Comparison of ENCODE assay signal across 7 mouse cellular contexts in the genomic region with DNA sequence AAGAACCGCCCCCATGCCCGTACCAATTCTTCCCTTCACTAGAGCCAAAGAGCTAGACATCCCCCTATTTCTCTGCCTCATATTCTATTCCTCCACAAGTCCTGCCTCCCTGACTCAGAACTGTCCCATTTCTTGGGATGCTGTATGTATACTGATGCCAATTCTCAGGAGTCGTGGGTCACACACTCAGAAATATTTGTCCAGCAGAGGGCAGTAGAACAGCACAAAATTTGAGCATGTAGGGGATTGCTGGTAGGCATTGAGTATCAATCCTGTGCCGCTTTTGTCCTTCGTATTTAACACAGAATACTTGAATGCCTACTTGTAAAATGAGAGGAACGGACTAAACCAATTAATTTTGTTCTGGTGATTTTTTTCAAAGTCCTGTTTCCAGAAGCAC. TPM values are rescaled to one million over a fixed set of nuclear protein-coding genes. Genes with fewer than 3 reads are reported as not detected.
A peak's percentile ranks its signal among the peaks of the same experiment; 100 is the strongest.
DNase-seq lines count a peak whose midpoint lies in the region; ATAC-seq and TF ChIP-seq lines count a peak whose summit lies in the region.

No protein-coding gene starts in this region.

- peak; percentile 85 for ATAC-seq in forebrain, embryonic 12.5 days (ENCODE audit: low FRiP score)
- peak; percentile 90 for ATAC-seq in hindbrain, embryonic 11.5 days (ENCODE audit: low FRiP score)
- ATAC-seq in lung, postnatal 0 days: peak; percentile 56; the same call in 1 of the 2 replicates

- H3K9ac ChIP-seq in forebrain, embryonic 12.5 days: no peak overlapping the region
- H3K9ac ChIP-seq in hindbrain, embryonic 11.5 days (ENCODE audit: low read depth, low read length): no peak overlapping the region
- no peak overlapping the region for H3K9ac ChIP-seq in lung, postnatal 0 days (replicated peaks; ENCODE audit: low read depth)

- H3K4me1 ChIP-seq in forebrain, embryonic 12.5 days: no peaks in the 10 kb centered on the region
- no peaks in the 10 kb centered on the region for H3K4me1 ChIP-seq in hindbrain, embryonic 11.5 days (replicated peaks; ENCODE audit: control insufficient read depth, insufficient read depth, low read length)
- H3K4me1 ChIP-seq in lung, postnatal 0 days (ENCODE audit: insufficient read depth, low read depth, low read length): no peaks in the 10 kb centered on the region

- TF ChIP-seq CTCF in layer of hippocampus, adult 2 months (conservative IDR thresholded peaks at IDR 0.05): peak; percentile 88
- TF ChIP-seq CTCF in lung, postnatal 0 days (IDR thresholded peaks at IDR 0.05): peak; percentile 91

- no peak overlapping the region for H3K4me2 ChIP-seq in forebrain, embryonic 12.5 days
- H3K4me2 ChIP-seq in hindbrain, embryonic 11.5 days (replicated peaks; ENCODE audit: low read depth, low read length): no peak overlapping the region
- H3K4me2 ChIP-seq in lung, postnatal 0 days (replicated peaks; ENCODE audit: low read depth, low read length): no peak overlapping the region

- H3K27ac ChIP-seq in forebrain, embryonic 12.5 days: no peak overlapping the region
- no peak overlapping the region for H3K27ac ChIP-seq in hindbrain, embryonic 11.5 days (ENCODE audit: low read depth, low read length)
- H3K27ac ChIP-seq in layer of hippocampus, adult 2 months: no peak overlapping the region
- H3K27ac ChIP-seq in lung, postnatal 0 days (ENCODE audit: low read length): no peak overlapping the region

- peak; percentile 36 for DNase-seq in MN1 (ENCODE audit: low spot score)
- DNase-seq in c-Kit-negative CD71-positive TER-119-positive erythroid progenitor cells, embryonic 14.5 days (ENCODE audit: low read depth, low spot score): peak; percentile 13
- DNase-seq in hindbrain, embryonic 11.5 days (ENCODE audit: low spot score): peak; percentile 86
- DNase-seq in layer of hippocampus, adult 2 months (ENCODE audit: low spot score in 2 of 2): peak; percentile 67 to 78
- peak; percentile 84 for DNase-seq in lung, postnatal 0 days (ENCODE audit: low spot score)
- peak; percentile 89 for DNase-seq in retina, postnatal 1 day

- H3K9me3 ChIP-seq in forebrain, embryonic 12.5 days: no peaks in the 10 kb centered on the region
- H3K9me3 ChIP-seq in hindbrain, embryonic 11.5 days (ENCODE audit: control insufficient read depth, low read length): no peaks in the 10 kb centered on the region
- no peaks in the 10 kb centered on the region for H3K9me3 ChIP-seq in lung, postnatal 0 days (ENCODE audit: low read length)

- H3K4me3 ChIP-seq in forebrain, embryonic 12.5 days (replicated peaks): no peak overlapping the region
- H3K4me3 ChIP-seq in hindbrain, embryonic 11.5 days (ENCODE audit: low read depth, low read length): no peak overlapping the region
- no peak overlapping the region for H3K4me3 ChIP-seq in layer of hippocampus, adult 2 months
- no peak overlapping the region for H3K4me3 ChIP-seq in lung, postnatal 0 days (ENCODE audit: low read depth, low read length)

- H3K27me3 ChIP-seq in forebrain, embryonic 12.5 days: no peaks in the 10 kb centered on the region
- no peaks in the 10 kb centered on the region for H3K27me3 ChIP-seq in hindbrain, embryonic 11.5 days (ENCODE audit: control insufficient read depth, insufficient read depth, low read length)
- no peaks in the 10 kb centered on the region for H3K27me3 ChIP-seq in lung, postnatal 0 days (replicated peaks; ENCODE audit: insufficient read depth, low read length)

- WGBS in forebrain, embryonic 12.5 days: 30% methylated on average over 6 of the region's 6 CpGs
- WGBS in hindbrain, embryonic 11.5 days: 35% methylated on average over 6 of the region's 6 CpGs
- WGBS in lung, postnatal 0 days: 27% methylated on average over 6 of the region's 6 CpGs

- no peak for TF ChIP-seq EP300 in lung, postnatal 0 days (IDR thresholded peaks at IDR 0.05)

- no peaks in the 10 kb centered on the region for H3K36me3 ChIP-seq in forebrain, embryonic 12.5 days (replicated peaks)
- no peaks in the 10 kb centered on the region for H3K36me3 ChIP-seq in hindbrain, embryonic 11.5 days (ENCODE audit: control insufficient read depth, insufficient read depth, low read length)
- H3K36me3 ChIP-seq in lung, postnatal 0 days (ENCODE audit: insufficient read depth, low read length): no peaks in the 10 kb centered on the region

RNA-seq across cellular contexts. Expression of gene Btla, which starts 27.3 kb away (rescaled TPM):
- polyA plus RNA-seq in forebrain, embryonic 12.5 days (2016; fragmentation: Nextera tagmentation; extraction: Ambion mirVana): 0.18 and 0.35 TPM in 2 replicates
- 0.49 and 0.73 TPM in 2 replicates for polyA plus RNA-seq in hindbrain, embryonic 11.5 days (2014; fragmentation: Nextera tagmentation; extraction: Ambion mirVana)
- total RNA-seq in layer of hippocampus, adult 2 months (2021): under 1 TPM; 0.27 to 0.59 TPM
- 0.13 and 0.19 TPM in 2 replicates for polyA plus RNA-seq in lung, postnatal 0 days (2015; fragmentation: Nextera tagmentation; extraction: Ambion mirVana)

RNA-seq across cellular contexts. Expression of gene Atg3, which starts 38.2 kb away (rescaled TPM):
- 38.9 and 43.1 TPM in 2 replicates for polyA plus RNA-seq in forebrain, embryonic 12.5 days (2016; fragmentation: Nextera tagmentation; extraction: Ambion mirVana)
- polyA plus RNA-seq in hindbrain, embryonic 11.5 days (2014; fragmentation: Nextera tagmentation; extraction: Ambion mirVana): 44.4 and 46.3 TPM in 2 replicates
- 10 to 100 TPM; 42.9 to 45.3 TPM for total RNA-seq in layer of hippocampus, adult 2 months (2021)
- polyA plus RNA-seq in lung, postnatal 0 days (2015; fragmentation: Nextera tagmentation; extraction: Ambion mirVana): 53.9 and 55.8 TPM in 2 replicates

RNA-seq across cellular contexts. Expression of gene Slc35a5, which starts 38.3 kb away (rescaled TPM):
- 20.5 and 22.0 TPM in 2 replicates for polyA plus RNA-seq in forebrain, embryonic 12.5 days (2016; fragmentation: Nextera tagmentation; extraction: Ambion mirVana)
- polyA plus RNA-seq in hindbrain, embryonic 11.5 days (2014; fragmentation: Nextera tagmentation; extraction: Ambion mirVana): 20.1 and 21.8 TPM in 2 replicates
- total RNA-seq in layer of hippocampus, adult 2 months (2021): 10 to 100 TPM; 49.3 to 52.8 TPM
- 21.9 and 28.7 TPM in 2 replicates for polyA plus RNA-seq in lung, postnatal 0 days (2015; fragmentation: Nextera tagmentation; extraction: Ambion mirVana)

Comparison
In these comparisons a context has a peak if more than half of its experiments do, and no peak if none do; other contexts are left out.
1. DNase-seq: peak in every context shown above with its lines; median percentile 89 in retina, postnatal 1 day; 86 in hindbrain, embryonic 11.5 days; 84 in lung, postnatal 0 days; 72 in layer of hippocampus, adult 2 months; 36 in MN1; 13 in c-Kit-negative CD71-positive TER-119-positive erythroid progenitor cells, embryonic 14.5 days.